Mouse (Mus musculus) G1E (cell line): ENCODE data around the gene Zdhhc22. TPM values are rescaled to one million over a fixed set of nuclear protein-coding genes. Genes with fewer than 3 reads are reported as not detected.

ENCODE experiments used
- ATAC-seq: 2 replicates; pipeline ENCODE4 v1.8.0; 2016; ENCODE audit warnings: mild to moderate bottlenecking; ENCODE audit not compliant: insufficient number of reproducible peaks, poor library complexity, low FRiP score, severe bottlenecking; ENCODE audit errors: extremely low read depth
- DNase-seq: peaks from one replicate; pipeline ENCODE4 v3.0.0; 2012; ENCODE audit warnings: low spot score
- H3K27me3 ChIP-seq: 2 replicates; pipeline ENCODE4 v1.6.1; 2012; ENCODE audit warnings: mild to moderate bottlenecking, low read length, inconsistent platforms; ENCODE audit not compliant: insufficient read depth
- H3K36me3 ChIP-seq: replicated peaks from 2 replicates; pipeline ENCODE3; 2012; ENCODE audit warnings: mild to moderate bottlenecking, inconsistent platforms
- H3K4me1 ChIP-seq: 2 replicates; pipeline ENCODE4 v1.6.1; 2012; ENCODE audit warnings: low read depth, low read length, inconsistent platforms, mixed read lengths; ENCODE audit not compliant: insufficient read depth
- H3K4me3 ChIP-seq: 2 replicates; pipeline ENCODE4 v1.5.1; 2012; ENCODE audit warnings: low read depth, mild to moderate bottlenecking, inconsistent platforms, low read length, moderate library complexity, mixed read lengths
- H3K9me3 ChIP-seq: replicated peaks from 2 replicates; pipeline ENCODE4 v1.6.1; 2012; ENCODE audit warnings: inconsistent platforms
- CTCF ChIP-seq: IDR thresholded peaks from 2 replicates; pipeline ENCODE4 v1.5.1; 2012; ENCODE audit warnings: low read depth, low read length, inconsistent platforms, mixed read lengths
- GATA1 ChIP-seq: IDR thresholded peaks from 2 replicates; pipeline ENCODE4 v1.6.1; 2012; ENCODE audit warnings: borderline replicate concordance, low read length, inconsistent platforms, mixed read lengths
- GATA2 ChIP-seq: IDR thresholded peaks from 2 replicates; pipeline ENCODE4 v1.6.1; 2012; ENCODE audit warnings: low read depth, low read length, inconsistent platforms, borderline replicate concordance
- POLR2AphosphoS5 ChIP-seq: IDR thresholded peaks from 2 replicates; pipeline ENCODE4 v1.6.1; 2012; ENCODE audit warnings: low read depth, low read length, inconsistent platforms; ENCODE audit not compliant: insufficient replicate concordance
- TAL1 ChIP-seq: conservative IDR thresholded peaks from 2 replicates; pipeline ENCODE4 v1.6.1; 2012; ENCODE audit warnings: low read depth, low read length, inconsistent platforms, mixed read lengths
- polyA plus RNA-seq: library from polyadenylated mRNA; stranded (reverse); fragments of >175 nt; gene quantifications from 2 replicates; pipeline ENCODE4 v1.2.3, GENCODE M21; 2012
- total RNA-seq, 2 experiments: library from RNA; stranded (forward) in 1 of 2; stranded (reverse) in 1 of 2; fragments of 200-1000 nt in 1 of 2; fragments of >200 nt in 1 of 2; fragmentation: Nextera tagmentation in 1 of 2; gene quantifications; 2 replicates each; pipeline ENCODE4 v1.2.3; 2014 to 2017

Zdhhc22 gene
- total and polyA plus RNA-seq, 3 experiments: 0.11 TPM; not detected in 2

- Histone ChIP-seq H3K9me3 (no peaks in the 10 kb centered on the region), H3K4me1 (peaks cover 5% of the 10 kb centered on the region; the same call in 1 of the 2 replicates), H3K4me3 (no peak overlapping the region), H3K27me3 (peaks cover 11% of the 10 kb centered on the region), H3K36me3 (no peaks in the 10 kb centered on the region)
- DNase-seq: no peak
- ATAC-seq: no peak
- no peak for TF ChIP-seq GATA1
- TF ChIP-seq TAL1: no peak
- no peak for TF ChIP-seq POLR2AphosphoS5
- TF ChIP-seq CTCF: no peak
- TF ChIP-seq GATA2: no peak
These were observed 10.1 kb upstream of the Zdhhc22 start for GRCm38 (mm10) chr12:87000151-87000839.

DNA sequence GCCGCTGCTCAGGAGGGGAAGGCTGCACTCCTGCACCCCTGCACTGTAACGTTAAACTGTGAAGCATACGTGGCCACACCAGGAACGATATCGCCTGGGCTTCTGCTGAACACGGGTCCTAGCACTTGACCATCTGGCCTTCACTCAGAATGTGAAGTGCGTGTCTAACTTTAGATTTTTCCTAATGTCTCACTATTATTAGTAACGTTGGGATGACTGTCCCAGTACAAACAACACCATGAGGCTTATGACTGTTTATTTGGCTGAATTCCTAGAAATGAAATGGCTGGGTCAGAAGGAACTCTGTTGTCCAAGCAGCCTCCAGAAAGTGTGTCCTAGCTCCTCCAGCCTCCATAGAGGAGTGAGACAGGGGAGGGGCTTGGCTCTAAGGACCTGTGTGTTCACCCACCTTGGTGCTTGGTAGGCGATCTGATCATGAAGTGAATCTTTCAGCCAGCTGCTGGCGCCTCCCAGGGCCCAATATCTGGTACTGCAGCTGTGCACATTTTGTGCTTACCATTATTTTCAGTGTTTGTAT is 9.1 kb upstream of the Zdhhc22 start:
- H3K27me3 ChIP-seq: peaks cover 11% of the 10 kb centered on the region
- DNase-seq (no peak), ATAC-seq (no peak)
- H3K4me3 ChIP-seq: no peak overlapping the region
- TF ChIP-seq CTCF (0 out of 2 replicates have a peak, but pooled peaks have one; percentile 12), GATA1 (no peak), GATA2 (no peak), TAL1 (no peak), POLR2AphosphoS5 (no peak)
- no peaks in the 10 kb centered on the region for H3K9me3 ChIP-seq
- H3K4me1 ChIP-seq: peaks cover 5% of the 10 kb centered on the region; the same call in 1 of the 2 replicates
- no peaks in the 10 kb centered on the region for H3K36me3 ChIP-seq

GRCm38 (mm10) chr12:86998699-86999098 is 8.5 kb upstream of the Zdhhc22 start:
- Histone ChIP-seq H3K9me3 (no peaks in the 10 kb centered on the region), H3K4me3 (no peak overlapping the region), H3K27me3 (peaks cover 11% of the 10 kb centered on the region), H3K4me1 (peaks cover 5% of the 10 kb centered on the region; the same call in 1 of the 2 replicates), H3K36me3 (no peaks in the 10 kb centered on the region)
- ATAC-seq (no peak), DNase-seq (no peak)
- TF ChIP-seq GATA2: no peak
- TF ChIP-seq TAL1: no peak
- TF ChIP-seq CTCF: peak; percentile 49
- TF ChIP-seq POLR2AphosphoS5: no peak
- no peak for TF ChIP-seq GATA1

GRCm38 (mm10) chr12:86995931-86996330 is 5.7 kb upstream of the Zdhhc22 start:
- TF ChIP-seq GATA1 (no peak), GATA2 (no peak), TAL1 (no peak), POLR2AphosphoS5 (no peak), CTCF (no peak)
- peaks cover 5% of the 10 kb centered on the region; the same call in 1 of the 2 replicates for H3K4me1 ChIP-seq

GRCm38 (mm10) chr12:86994776-86995175 is 4.5 kb upstream of the Zdhhc22 start:
- no peak overlapping the region for H3K4me3 ChIP-seq
- peaks cover 6% of the 10 kb centered on the region for H3K27me3 ChIP-seq
- H3K36me3 ChIP-seq: no peaks in the 10 kb centered on the region
- no peak for ATAC-seq
- no peak for DNase-seq
- no peaks in the 10 kb centered on the region for H3K9me3 ChIP-seq
- no peak for TF ChIP-seq GATA2
- TF ChIP-seq TAL1: no peak
- TF ChIP-seq GATA1: no peak
- no peak for TF ChIP-seq CTCF
- TF ChIP-seq POLR2AphosphoS5: no peak
- H3K4me1 ChIP-seq: no peaks in the 10 kb centered on the region

More at GRCm38 (mm10) chr12:86995931-86996330, 5.7 kb upstream of the Zdhhc22 start:
- peaks cover 6% of the 10 kb centered on the region; the same call in 1 of the 2 replicates for H3K27me3 ChIP-seq
- no peaks in the 10 kb centered on the region for H3K9me3 ChIP-seq
- DNase-seq: no peak
- ATAC-seq: no peak
- H3K36me3 ChIP-seq: no peaks in the 10 kb centered on the region
- no peak overlapping the region for H3K4me3 ChIP-seq

GRCm38 (mm10) chr12:86994166-86994565 is 3.9 kb upstream of the Zdhhc22 start:
- TF ChIP-seq TAL1 (no peak), GATA1 (no peak), GATA2 (no peak), POLR2AphosphoS5 (no peak), CTCF (no peak)
- Histone ChIP-seq H3K36me3 (no peaks in the 10 kb centered on the region), H3K4me1 (no peaks in the 10 kb centered on the region), H3K9me3 (no peaks in the 10 kb centered on the region), H3K27me3 (peaks cover 8% of the 10 kb centered on the region), H3K4me3 (no peak overlapping the region)
- no peak for DNase-seq
- no peak for ATAC-seq
